Mouse (Mus musculus): Measurements from ENCODE around the gene Hrc.

DNA sequence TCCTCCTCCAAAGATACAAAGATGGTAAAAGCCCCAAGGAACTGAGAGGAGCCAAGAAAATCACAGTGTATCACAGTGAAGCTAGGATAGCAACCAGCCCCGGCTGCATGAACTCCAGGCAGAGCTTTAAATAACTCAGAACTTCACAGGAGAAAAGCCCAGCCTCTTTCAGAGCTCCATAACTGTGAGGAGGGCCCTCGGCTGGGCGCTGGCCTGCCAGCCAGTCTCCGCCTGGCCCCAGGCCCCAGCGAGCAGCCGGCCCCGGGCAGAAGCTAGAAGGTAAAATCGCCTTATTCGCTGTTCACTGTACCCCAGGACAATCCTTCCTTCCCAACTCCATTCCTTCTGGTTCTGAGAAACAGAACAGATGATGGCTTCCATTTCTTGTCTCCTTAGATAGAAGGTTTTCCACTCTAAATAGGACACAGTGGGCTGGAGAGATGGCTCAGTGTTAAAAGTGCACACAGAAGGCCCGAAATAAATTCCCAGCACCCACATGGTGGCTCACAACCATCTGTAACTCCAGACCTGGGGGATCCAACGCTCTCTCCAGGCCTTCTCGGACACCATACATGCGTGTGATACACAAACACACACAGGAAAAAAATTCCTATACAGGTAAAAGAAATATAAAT lies 6.1 kb upstream of the Hrc start:
- TF ChIP-seq EP300 (IDR thresholded peaks at IDR 0.05; ENCODE audit: low read length) (no peak), MAX (IDR thresholded peaks at IDR 0.05; ENCODE audit: low read length) (no peak), ZC3H11A (IDR thresholded peaks at IDR 0.05; ENCODE audit: low read depth, low read length) (no peak), SIN3A (IDR thresholded peaks at IDR 0.05; ENCODE audit: low read length) (no peak), POLR2A (IDR thresholded peaks at IDR 0.05; ENCODE audit: low read depth, low read length) (no peak), PAX5 (IDR thresholded peaks at IDR 0.05; ENCODE audit: low read length) (no peak), CTCF (conservative IDR thresholded peaks at IDR 0.05 in 1 of 2, IDR thresholded peaks at IDR 0.05 in 1 of 2; ENCODE audit: low read depth in 2 of 2, low read length in 2 of 2) (no peak), BHLHE40 (IDR thresholded peaks at IDR 0.05; ENCODE audit: low read depth, low read length) (no peak), KAT2A (IDR thresholded peaks at IDR 0.05; ENCODE audit: insufficient replicate concordance, low read length) (no peak)
